Mouse (Mus musculus) cerebellum, adult 2 months (tissue): Measurements from ENCODE around the gene Klf11. TPM values are rescaled to one million over a fixed set of nuclear protein-coding genes. Genes with fewer than 3 reads are reported as not detected.
A peak's percentile ranks its signal among the peaks of the same experiment; 100 is the strongest.

Source experiments
- DNase-seq, 2 experiments: peaks; one replicate each; pipeline ENCODE4 v3.0.0; 2021
- H3K27ac ChIP-seq: fragments of 200-500 bp; 2 replicates; pipeline ENCODE4 v1.5.1; 2012; ENCODE audit warnings: low read length, control low read depth, inconsistent platforms; ENCODE audit not compliant: insufficient read depth
- H3K27me3 ChIP-seq: fragments of 200-500 bp; 2 replicates; pipeline ENCODE4 v1.6.1; 2012; ENCODE audit warnings: inconsistent platforms, mild to moderate bottlenecking, low read length, moderate library complexity; ENCODE audit not compliant: control insufficient read depth, insufficient read depth
- H3K4me1 ChIP-seq: fragments of 200-500 bp; 2 replicates; pipeline ENCODE4 v1.6.1; 2011; ENCODE audit warnings: low read length; ENCODE audit not compliant: control insufficient read depth, insufficient read depth
- H3K4me3 ChIP-seq: fragments of 200-500 bp; replicated peaks from 2 replicates; pipeline ENCODE3; 2011; ENCODE audit warnings: mild to moderate bottlenecking, low read depth, low read length, control low read depth; ENCODE audit not compliant: insufficient read depth
- CTCF ChIP-seq: fragments of 200-500 bp; IDR thresholded peaks from 2 replicates; pipeline ENCODE4 v1.5.1; 2011; ENCODE audit warnings: low read depth, mild to moderate bottlenecking, control low read depth, low read length, moderate library complexity, borderline replicate concordance; ENCODE audit not compliant: insufficient read depth
- POLR2A ChIP-seq: fragments of 200-500 bp; IDR thresholded peaks from 2 replicates; pipeline ENCODE4 v1.6.1; 2011; ENCODE audit warnings: low read length, control low read depth, borderline replicate concordance; ENCODE audit not compliant: insufficient read depth
- WGBS: fragments of 180-500 bp; shearing (Covaris S2); methylation state at CpG from one replicate; pipeline ENCODE4 v1.1.7; 2018; 5-methylcytosine and 5-hydroxymethylcytosine counted together
- polyA plus RNA-seq: library from polyadenylated mRNA; depleted of rRNA; stranded (reverse); fragments of >200 nt; gene quantifications from 2 replicates; pipeline ENCODE4 v1.2.3, GENCODE M21; 2012

Klf11 gene
- polyA plus RNA-seq, 1 experiment: 4.9 TPM

DNA sequence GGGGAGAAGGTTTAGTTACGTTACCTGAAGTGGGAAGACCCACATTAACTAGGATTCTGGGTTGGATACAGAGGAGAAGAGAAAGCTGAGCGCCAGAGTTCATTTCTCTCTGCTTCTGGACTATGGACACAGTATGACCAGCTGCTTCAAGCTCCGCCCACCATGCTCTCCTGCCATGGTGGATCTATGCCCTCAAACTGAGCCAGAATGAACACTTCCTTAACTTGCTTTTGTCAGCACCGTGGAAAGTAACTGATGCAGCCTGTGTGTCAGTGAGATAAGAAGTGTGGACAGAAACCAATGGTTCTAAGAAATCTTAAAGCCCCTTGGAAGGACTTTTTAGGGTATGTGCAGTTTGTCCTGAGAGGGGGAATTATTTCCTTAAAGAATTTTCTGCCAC is 7.9 kb downstream of the Klf11 start:
- WGBS: 73% methylated on average over 4 of the region's 4 CpGs
- H3K4me3 ChIP-seq: no peak overlapping the region
- DNase-seq: no peak
- no peaks in the 10 kb centered on the region for H3K27me3 ChIP-seq
- H3K4me1 ChIP-seq: no peaks in the 10 kb centered on the region
- TF ChIP-seq POLR2A: no peak
- no peak for TF ChIP-seq CTCF
- no peak overlapping the region for H3K27ac ChIP-seq

DNA sequence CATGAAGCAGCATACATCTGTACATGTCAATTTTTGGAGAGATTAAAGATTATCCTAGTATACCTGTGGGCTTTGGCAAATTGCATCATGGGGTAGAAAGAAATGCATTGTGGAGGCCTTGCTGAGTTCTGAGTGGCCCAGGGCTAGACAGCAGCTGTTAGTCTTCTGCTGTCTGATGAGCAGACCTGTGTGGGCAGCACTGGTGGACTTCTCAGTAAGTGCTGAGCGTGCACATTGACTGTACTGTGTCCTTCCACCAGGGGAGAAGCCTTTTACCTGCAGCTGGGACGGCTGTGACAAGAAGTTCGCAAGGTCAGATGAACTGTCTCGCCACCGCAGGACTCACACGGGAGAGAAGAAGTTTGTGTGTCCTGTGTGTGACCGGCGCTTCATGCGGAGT is 8.8 kb downstream of the Klf11 start:
- no peaks in the 10 kb centered on the region for H3K27me3 ChIP-seq
- no peaks in the 10 kb centered on the region for H3K4me1 ChIP-seq
- H3K4me3 ChIP-seq: no peak overlapping the region
- TF ChIP-seq POLR2A (no peak), CTCF (no peak)
- WGBS: 88% methylated on average over 9 of the region's 9 CpGs
- no peak for DNase-seq
- H3K27ac ChIP-seq: no peak overlapping the region

DNA sequence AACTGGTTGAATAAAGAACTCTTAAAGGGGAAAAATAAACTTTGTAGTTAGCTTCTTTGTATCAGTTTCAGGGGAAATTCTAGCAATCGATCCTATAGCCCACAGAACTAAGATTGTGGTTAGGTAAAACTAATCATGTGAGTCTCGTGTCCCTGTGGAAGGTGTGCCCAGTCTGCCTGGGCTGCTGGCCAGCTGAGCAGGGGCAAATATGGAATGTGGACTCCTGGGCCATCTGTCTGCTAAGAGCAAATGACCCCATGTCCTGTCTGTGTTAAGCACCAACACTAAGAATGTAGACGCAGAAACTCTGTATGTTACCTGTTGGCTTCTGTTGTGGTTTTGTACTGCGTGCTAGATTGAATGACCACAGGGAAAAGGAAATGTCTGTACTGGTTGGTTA is 10.0 kb downstream of the Klf11 start:
- Histone ChIP-seq H3K4me3 (no peak overlapping the region), H3K4me1 (no peaks in the 10 kb centered on the region), H3K27ac (no peak overlapping the region), H3K27me3 (no peaks in the 10 kb centered on the region)
- DNase-seq: no peak
- no peak for TF ChIP-seq POLR2A
- no peak for TF ChIP-seq CTCF
- WGBS: 51% methylated on average over 4 of the region's 4 CpGs

DNA sequence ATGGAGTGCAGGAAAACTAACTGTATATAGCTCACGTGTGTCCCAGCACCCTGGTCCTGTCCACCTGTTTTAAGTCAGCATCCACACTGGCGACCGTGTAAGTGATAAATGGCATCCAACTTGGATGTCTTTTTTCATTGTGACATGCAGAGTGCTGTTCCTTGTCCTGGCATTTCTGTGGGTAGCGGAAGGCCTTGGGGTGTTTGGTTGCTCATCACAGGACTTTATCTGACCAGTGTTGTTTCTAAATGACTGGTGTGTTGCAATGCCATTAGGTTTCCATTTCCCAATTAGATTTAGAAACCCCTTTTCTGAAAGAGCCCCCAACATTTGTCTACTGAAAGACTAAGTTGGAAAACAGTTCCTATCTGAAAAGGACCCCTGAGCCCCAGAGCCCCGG is 11.1 kb downstream of the Klf11 start:
- H3K4me3 ChIP-seq: no peak overlapping the region
- DNase-seq: no peak
- H3K4me1 ChIP-seq: no peaks in the 10 kb centered on the region
- H3K27me3 ChIP-seq: no peaks in the 10 kb centered on the region
- 89% methylated on average over 5 of the region's 5 CpGs for WGBS
- TF ChIP-seq POLR2A: no peak
- H3K27ac ChIP-seq: no peak overlapping the region

DNA sequence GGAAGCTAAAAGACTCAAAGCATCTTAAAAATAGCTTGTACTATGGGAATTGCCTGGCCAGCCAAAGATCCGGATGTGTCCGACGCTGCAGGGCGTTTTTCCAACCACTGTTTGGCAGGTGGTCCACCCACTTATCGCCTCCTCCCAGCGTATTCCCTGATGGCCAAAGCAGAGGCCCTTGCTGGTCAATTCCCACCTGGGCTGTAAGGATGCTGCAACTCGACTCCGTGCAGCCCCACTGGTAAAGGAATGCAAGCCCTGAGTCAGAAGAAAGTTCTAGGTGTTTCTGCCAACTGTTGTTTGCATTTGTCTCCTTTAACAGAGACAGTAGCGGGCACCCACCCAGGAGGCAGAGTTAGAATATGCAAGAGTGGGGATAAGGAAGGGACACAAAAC is 29.0 kb downstream of the Klf11 start:
- no peak for DNase-seq
- Histone ChIP-seq H3K4me3 (no peak overlapping the region), H3K27ac (no peak overlapping the region), H3K27me3 (no peaks in the 10 kb centered on the region; the same call in 1 of the 2 replicates), H3K4me1 (no peaks in the 10 kb centered on the region)
- WGBS: 21% methylated on average over 9 of the region's 9 CpGs
- TF ChIP-seq CTCF (no peak), POLR2A (no peak)

DNA sequence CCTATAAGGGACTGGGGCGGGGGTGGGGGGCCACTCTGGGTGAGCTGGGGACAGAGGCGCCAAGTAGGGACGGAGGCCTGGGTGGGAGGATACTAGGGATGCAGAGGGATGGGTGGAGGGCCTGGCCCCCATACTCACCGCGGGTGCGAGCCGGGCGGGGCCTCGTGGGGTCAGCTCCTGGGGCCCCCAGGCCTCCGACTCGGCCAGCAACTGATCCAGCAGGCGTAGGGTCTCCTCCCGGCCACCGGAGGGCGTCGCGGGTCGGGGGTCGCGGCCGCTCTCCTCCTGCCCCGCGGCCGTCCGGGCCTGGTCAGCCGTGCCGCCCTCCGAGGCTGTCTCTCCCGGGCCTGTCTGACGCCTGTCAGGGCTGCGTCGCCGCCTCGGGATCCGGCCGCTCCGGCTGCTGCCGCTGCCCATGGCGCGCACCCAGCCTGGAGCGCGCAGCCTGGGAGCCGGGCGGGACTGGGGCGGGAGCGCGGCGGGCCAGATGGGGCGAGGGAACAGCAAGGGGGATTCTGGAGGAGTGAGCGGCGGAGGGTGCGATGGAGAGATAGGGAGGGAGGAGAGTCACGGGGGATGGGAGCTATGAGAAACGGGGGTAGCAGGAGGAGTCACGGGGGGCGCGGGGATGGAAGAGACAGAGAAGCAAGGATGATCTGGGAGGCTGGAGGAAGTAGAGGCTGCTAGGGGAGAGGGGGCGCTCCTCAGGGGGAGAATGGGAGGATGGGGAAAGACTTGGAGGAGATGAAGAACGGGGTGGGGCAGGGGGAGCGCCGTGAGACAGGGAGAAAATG is 29.6 kb downstream of the Klf11 start:
- peak overlapping the region; percentile 33 for H3K4me3 ChIP-seq
- no peaks in the 10 kb centered on the region for H3K4me1 ChIP-seq
- WGBS: 2% methylated on average over 60 of the region's 61 CpGs
- no peaks in the 10 kb centered on the region; the same call in 1 of the 2 replicates for H3K27me3 ChIP-seq
- H3K27ac ChIP-seq: no peak overlapping the region
- no peak for TF ChIP-seq POLR2A
- no peak for DNase-seq

DNA sequence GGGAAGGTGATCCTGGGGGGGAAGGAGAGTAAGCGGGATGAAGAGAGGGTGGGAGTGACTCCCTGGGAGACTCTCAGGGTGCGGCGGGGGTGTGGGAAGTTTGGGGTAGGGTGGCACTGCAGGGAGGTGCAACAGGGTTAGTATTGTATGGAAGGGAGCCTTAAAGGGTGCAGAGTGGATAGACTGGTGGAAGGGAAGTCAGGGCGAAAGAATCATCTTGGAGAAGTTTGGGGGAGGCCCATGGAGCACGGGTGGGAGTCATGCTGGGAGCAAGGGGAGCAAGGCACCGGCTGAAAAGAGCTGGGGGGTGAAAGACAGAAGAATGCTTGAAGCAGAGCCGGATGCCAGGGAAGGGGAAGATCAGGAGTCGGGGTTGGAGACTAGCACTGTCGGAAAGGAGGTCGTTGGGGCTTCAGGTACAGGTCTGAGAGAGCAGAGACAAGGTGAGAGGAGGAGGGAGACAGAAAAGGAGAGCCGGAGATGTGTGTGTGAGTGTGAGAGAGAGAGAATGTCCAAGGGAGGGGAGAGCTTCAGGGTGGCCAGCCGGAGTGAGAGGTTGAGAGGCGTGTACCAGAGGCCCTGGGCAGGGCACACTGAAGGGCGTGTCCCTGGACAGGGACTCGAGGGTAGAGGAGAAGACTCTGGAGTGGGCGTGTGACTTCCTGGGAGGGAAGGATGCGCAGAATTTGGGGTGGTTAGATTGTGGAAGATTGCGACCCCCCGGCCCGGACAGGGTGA is 30.4 kb downstream of the Klf11 start, which contains the start of gene Cys1:
TSS of gene Cys1 (minus strand) at position 528 of the 738 bp plus-strand sequence.
- TF ChIP-seq POLR2A (no peak), CTCF (no peak)
- no peak for DNase-seq
- Histone ChIP-seq H3K27me3 (no peaks in the 10 kb centered on the region; the same call in 1 of the 2 replicates), H3K4me1 (no peaks in the 10 kb centered on the region), H3K27ac (no peak within 1 kb of the TSS), H3K4me3 (peak within 1 kb of the TSS; percentile 33)
- 8% methylated on average over 20 of the region's 20 CpGs for WGBS

DNA sequence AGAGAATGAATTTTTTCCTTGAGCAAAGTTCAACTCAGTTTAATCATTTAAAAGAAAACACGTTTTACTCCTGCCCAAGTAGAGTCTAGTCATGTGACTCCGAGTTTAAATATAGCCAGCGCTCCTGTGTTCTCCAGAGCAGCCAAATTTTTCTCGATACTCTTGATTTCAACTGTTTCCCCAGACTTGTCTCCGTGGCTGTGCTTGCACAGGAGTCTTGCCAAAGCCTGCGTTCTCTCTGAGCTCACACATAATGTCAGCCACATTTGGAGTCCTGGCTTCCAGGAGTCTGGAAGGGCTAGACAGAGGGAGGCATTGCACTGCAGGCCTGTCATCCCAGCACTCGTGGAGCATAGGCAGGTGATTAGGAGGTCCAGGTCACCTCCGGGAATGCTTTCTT is 31.5 kb downstream of the Klf11 start:
- Histone ChIP-seq H3K27me3 (no peaks in the 10 kb centered on the region; the same call in 1 of the 2 replicates), H3K4me1 (no peaks in the 10 kb centered on the region), H3K27ac (no peak overlapping the region), H3K4me3 (no peak overlapping the region)
- DNase-seq: no peak
- TF ChIP-seq POLR2A (no peak), CTCF (no peak)
- WGBS: 41% methylated on average over 8 of the region's 8 CpGs
